19 mouse cellular contexts compared by ENCODE assay signal in genomic region chr17:49837417-49837816, GRCm38 (mm10).
DNase-seq lines count a peak whose midpoint lies in the region; ATAC-seq lines count a peak whose summit lies in the region.
"Had no signal": no experiment of that assay in that cellular context is flagged by ENCODE, and none has a peak within 500 bp of the region (broad histone marks: within the 10 kb centered on the region; RNA-seq: fewer than 3 reads in every experiment).

No protein-coding gene starts in this region.

- 28% methylated on average over 5 of the region's 5 CpGs for WGBS in heart, embryonic 11.5 days (ENCODE audit: insufficient replicate concordance)
- 19% methylated on average over 5 of the region's 5 CpGs for WGBS in heart, embryonic 15.5 days
- 74% methylated on average over 5 of the region's 5 CpGs for WGBS in midbrain, embryonic 11.5 days
- 59% methylated on average over 5 of the region's 5 CpGs for WGBS in midbrain, embryonic 15.5 days
- 72% methylated on average over 5 of the region's 5 CpGs for WGBS in forebrain, embryonic 10.5 days

- H3K4me3 ChIP-seq in heart, embryonic 11.5 days (ENCODE audit: low read depth, low read length) = no peak overlapping the region
- H3K4me3 ChIP-seq in heart, embryonic 15.5 days = no peak overlapping the region
- H3K4me3 ChIP-seq in midbrain, embryonic 11.5 days (ENCODE audit: low read depth, low read length) = no peak overlapping the region
- no peak overlapping the region for H3K4me3 ChIP-seq in midbrain, embryonic 15.5 days
- no peak overlapping the region for H3K4me3 ChIP-seq in forebrain, embryonic 10.5 days
- H3K4me3 ChIP-seq: embryonic facial prominence, embryonic 10.5 days; hindbrain, embryonic 10.5 days; intestine, embryonic 15.5 days had no signal

- H3K36me3 ChIP-seq in heart, embryonic 11.5 days (ENCODE audit: control insufficient read depth, insufficient read depth, low read length) = no peaks in the 10 kb centered on the region
- H3K36me3 ChIP-seq in heart, embryonic 15.5 days = no peaks in the 10 kb centered on the region
- H3K36me3 ChIP-seq in midbrain, embryonic 11.5 days (ENCODE audit: control insufficient read depth, insufficient read depth, low read length) = no peaks in the 10 kb centered on the region
- no peaks in the 10 kb centered on the region for H3K36me3 ChIP-seq in midbrain, embryonic 15.5 days (replicated peaks)
- H3K36me3 ChIP-seq in forebrain, embryonic 10.5 days (replicated peaks) = no peaks in the 10 kb centered on the region
- H3K36me3 ChIP-seq: embryonic facial prominence, embryonic 10.5 days; hindbrain, embryonic 10.5 days; intestine, embryonic 15.5 days had no signal

- H3K9me3 ChIP-seq in heart, embryonic 11.5 days (replicated peaks; ENCODE audit: control insufficient read depth, low read length) = no peaks in the 10 kb centered on the region
- H3K9me3 ChIP-seq in heart, embryonic 15.5 days (replicated peaks) = no peaks in the 10 kb centered on the region
- no peaks in the 10 kb centered on the region for H3K9me3 ChIP-seq in midbrain, embryonic 11.5 days (ENCODE audit: control insufficient read depth, low read length)
- H3K9me3 ChIP-seq in midbrain, embryonic 15.5 days = no peaks in the 10 kb centered on the region
- H3K9me3 ChIP-seq in forebrain, embryonic 10.5 days = no peaks in the 10 kb centered on the region
- H3K9me3 ChIP-seq: embryonic facial prominence, embryonic 10.5 days; hindbrain, embryonic 10.5 days; intestine, embryonic 15.5 days had no signal

- no peak overlapping the region for H3K9ac ChIP-seq in heart, embryonic 11.5 days (ENCODE audit: low read depth, low read length)
- H3K9ac ChIP-seq in heart, embryonic 15.5 days = no peak overlapping the region
- no peak overlapping the region for H3K9ac ChIP-seq in midbrain, embryonic 11.5 days (ENCODE audit: low read length)
- no peak overlapping the region for H3K9ac ChIP-seq in midbrain, embryonic 15.5 days
- H3K9ac ChIP-seq: hindbrain, embryonic 14.5 days; intestine, embryonic 15.5 days had no signal

- no peak for ATAC-seq in heart, embryonic 11.5 days (replicated peaks; ENCODE audit: insufficient number of reproducible peaks, low FRiP score, low TSS enrichment)
- ATAC-seq in heart, embryonic 15.5 days (replicated peaks; ENCODE audit: insufficient number of reproducible peaks, insufficient read depth, low FRiP score, low read depth) = 0 out of 2 replicates have a peak, but pooled peaks have one; percentile 43
- no peak for ATAC-seq in midbrain, embryonic 11.5 days (ENCODE audit: low FRiP score)
- no peak for ATAC-seq in midbrain, embryonic 15.5 days (replicated peaks)
- ATAC-seq: forebrain, embryonic 14.5 days; intestine, embryonic 15.5 days had no signal

- intact Hi-C loops in heart, postnatal 25 days (cut with DNase I) = no loop called here

- peak overlapping the region; percentile 16; the same call in 1 of the 2 replicates for H3K4me2 ChIP-seq in heart, embryonic 11.5 days
- no peak overlapping the region for H3K4me2 ChIP-seq in heart, embryonic 15.5 days
- H3K4me2 ChIP-seq in midbrain, embryonic 11.5 days = no peak overlapping the region
- no peak overlapping the region for H3K4me2 ChIP-seq in midbrain, embryonic 15.5 days
- H3K4me2 ChIP-seq: hindbrain, embryonic 14.5 days; intestine, embryonic 15.5 days had no signal

- peaks cover 7% of the 10 kb centered on the region; the same call in 1 of the 2 replicates for H3K4me1 ChIP-seq in heart, embryonic 11.5 days (ENCODE audit: control insufficient read depth, insufficient read depth, low read length)
- peaks cover 13% of the 10 kb centered on the region for H3K4me1 ChIP-seq in heart, embryonic 15.5 days (replicated peaks)
- H3K4me1 ChIP-seq in midbrain, embryonic 11.5 days (ENCODE audit: control insufficient read depth, insufficient read depth, low read length) = no peaks in the 10 kb centered on the region
- no peaks in the 10 kb centered on the region for H3K4me1 ChIP-seq in midbrain, embryonic 15.5 days
- H3K4me1 ChIP-seq in forebrain, embryonic 10.5 days = no peaks in the 10 kb centered on the region; the same call in 1 of the 2 replicates
- H3K4me1 ChIP-seq: hindbrain, embryonic 10.5 days; intestine, embryonic 15.5 days had no signal

- no peak for DNase-seq in heart, adult 11 months
- DNase-seq in heart, postnatal 25 days (ENCODE audit: low spot score) = no peak
- peak; percentile 61 for DNase-seq in midbrain, embryonic 11.5 days (ENCODE audit: low spot score, missing footprints)
- no peak for DNase-seq in forebrain, embryonic 10.5 days (ENCODE audit: extremely low spot score, low spot score)
- DNase-seq: adrenal gland, adult 2 months; adrenal gland, postnatal 25 days; cerebellum, adult 18-20 months; cerebellum, adult 9-11 months; cerebellum, postnatal 36 days; gastrocnemius, postnatal 10 days; kidney, adult 18-20 months had no signal

- no peaks in the 10 kb centered on the region for H3K27me3 ChIP-seq in heart, embryonic 11.5 days (ENCODE audit: control insufficient read depth, insufficient read depth, low read length)
- H3K27me3 ChIP-seq in heart, embryonic 15.5 days = no peaks in the 10 kb centered on the region
- no peaks in the 10 kb centered on the region for H3K27me3 ChIP-seq in midbrain, embryonic 11.5 days (ENCODE audit: control insufficient read depth, insufficient read depth, low read length)
- no peaks in the 10 kb centered on the region for H3K27me3 ChIP-seq in midbrain, embryonic 15.5 days (replicated peaks)
- no peaks in the 10 kb centered on the region for H3K27me3 ChIP-seq in forebrain, embryonic 10.5 days (ENCODE audit: poor library complexity, severe bottlenecking)
- H3K27me3 ChIP-seq: intestine, embryonic 15.5 days had no signal

- peak overlapping the region; percentile 41; the same call in 1 of the 2 replicates for H3K27ac ChIP-seq in heart, embryonic 11.5 days (ENCODE audit: low read depth, low read length)
- peak overlapping the region; percentile 8 for H3K27ac ChIP-seq in heart, embryonic 15.5 days
- no peak overlapping the region for H3K27ac ChIP-seq in midbrain, embryonic 11.5 days (ENCODE audit: low read depth, low read length)
- no peak overlapping the region for H3K27ac ChIP-seq in midbrain, embryonic 15.5 days
- H3K27ac ChIP-seq in forebrain, embryonic 10.5 days = no peak overlapping the region
- H3K27ac ChIP-seq: embryonic facial prominence, embryonic 10.5 days; hindbrain, embryonic 10.5 days; hindbrain, embryonic 14.5 days; intestine, embryonic 15.5 days had no signal

Comparison
In these comparisons a context has a peak if more than half of its experiments do, and no peak if none do; other contexts are left out.
1. H3K27ac ChIP-seq: peak in heart, embryonic 11.5 days (single experiment) and heart, embryonic 15.5 days (single experiment); none in midbrain, embryonic 11.5 days (single experiment), midbrain, embryonic 15.5 days (single experiment) and forebrain, embryonic 10.5 days (single experiment).